Mouse (Mus musculus): ENCODE measurements around the gene D630003M21Rik.

- TF ChIP-seq CTCF (IDR thresholded peaks at IDR 0.05; ENCODE audit: borderline replicate concordance, control insufficient read depth, extremely low read depth, insufficient read depth, low read length, poor library complexity): no peak
- no peak for TF ChIP-seq POLR2A (IDR thresholded peaks at IDR 0.05; ENCODE audit: control insufficient read depth, extremely low read depth, insufficient read depth, low read length, poor library complexity)
These were observed 37.9 kb downstream of the D630003M21Rik start for GRCm38 (mm10) chr2:158191098-158191497.

Measured in thymus, adult 2 months (tissue).